Mouse (Mus musculus): Measurements from ENCODE around the gene Tmem100. TPM values are rescaled to one million over a fixed set of nuclear protein-coding genes. Genes with fewer than 3 reads are reported as not detected.

The Tmem100 gene
- total RNA-seq, 2 experiments from 2014 or later = 27.3 to 29.6 TPM

DNA sequence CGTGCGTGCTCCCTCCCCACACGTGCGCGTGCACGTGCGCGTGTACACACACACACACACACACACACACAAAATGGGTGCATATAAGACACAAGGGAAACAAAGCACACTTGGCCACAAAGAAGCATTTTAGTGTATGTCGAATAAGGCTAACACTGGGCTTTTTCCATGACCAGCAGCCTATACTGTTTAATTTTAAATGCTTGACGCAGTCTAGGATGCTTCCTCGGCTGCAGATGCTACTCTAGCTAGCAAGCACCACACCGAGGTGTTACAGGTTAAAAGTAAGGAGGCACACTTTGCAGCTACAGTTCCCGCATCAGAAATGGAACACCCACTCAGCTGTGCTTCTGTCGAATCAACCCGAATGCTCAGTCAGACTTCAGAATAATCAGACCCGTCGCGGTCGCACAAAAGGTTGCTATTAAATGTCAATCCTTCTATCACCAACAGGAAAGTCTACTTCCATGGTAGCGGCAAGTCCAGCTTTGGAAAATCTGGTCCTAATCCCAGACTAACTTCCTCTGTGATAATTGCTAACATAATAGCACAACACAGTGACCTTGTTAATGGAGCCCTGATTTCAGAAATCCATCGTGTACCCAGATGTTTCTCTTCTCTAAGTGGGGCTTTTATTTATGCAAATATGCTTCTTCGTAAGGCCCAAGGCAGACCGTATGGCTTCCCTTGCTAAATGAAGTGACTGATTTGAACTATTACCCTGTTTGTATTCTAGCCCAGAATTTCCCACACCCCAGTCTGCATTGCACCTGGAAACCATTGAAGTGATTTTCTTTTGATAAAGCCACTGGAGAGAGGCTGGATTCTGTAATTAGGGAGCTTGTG, 36.5 kb downstream of the Tmem100 start:
- DNase-seq = no peak

- DNase-seq = no peak
Observed at GRCm38 (mm10) chr11:90071747-90072146, 41.6 kb downstream of the Tmem100 start.

GRCm38 (mm10) chr11:90073201-90073600, 43.1 kb downstream of the Tmem100 start:
- DNase-seq = no peak

GRCm38 (mm10) chr11:90076666-90077065, 46.5 kb downstream of the Tmem100 start:
- no peak for DNase-seq

DNA sequence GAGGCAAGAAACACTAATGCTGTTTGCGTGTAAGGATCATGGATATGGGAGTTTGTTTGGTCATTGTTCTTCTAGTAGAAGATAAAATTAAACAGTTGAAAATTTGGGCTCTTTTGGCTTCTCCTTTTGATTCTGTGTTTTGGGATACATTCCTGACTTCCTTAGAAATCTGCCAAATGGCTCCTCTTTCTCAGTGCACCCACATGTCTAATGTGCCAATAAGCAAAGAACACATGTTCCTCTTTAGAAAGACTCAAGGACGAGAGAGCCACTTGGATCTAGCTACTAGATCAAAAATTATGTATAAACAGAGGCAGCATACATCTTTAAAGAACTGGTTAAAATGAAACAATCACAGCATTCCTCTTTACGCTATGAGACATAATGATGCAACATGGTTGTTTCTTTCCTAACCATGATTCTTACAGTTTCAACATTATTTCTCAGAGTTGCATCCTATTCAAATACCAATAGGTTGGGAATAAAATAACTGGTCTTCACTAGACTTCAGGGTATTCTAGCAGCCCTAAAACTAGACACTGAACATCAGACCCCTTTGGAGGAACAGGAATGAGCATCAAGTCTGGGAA, 50.6 kb downstream of the Tmem100 start:
- DNase-seq = no peak

- DNase-seq = no peak
Observed at GRCm38 (mm10) chr11:90081820-90082596, 51.9 kb downstream of the Tmem100 start.

GRCm38 (mm10) chr11:90083042-90083441, 52.9 kb downstream of the Tmem100 start:
- no peak for DNase-seq

- no peak for DNase-seq
Observed at GRCm38 (mm10) chr11:90084166-90084565, 54.0 kb downstream of the Tmem100 start.

Other genes with a start within 250 kb of the Tmem100 start
- gene Pctp, start 27.5 kb upstream of the Tmem100 start, total RNA-seq (2021) = 1 to 10 TPM; 4.3 to 4.8 TPM
- 10 to 100 TPM; 26.6 to 30.4 TPM for gene Gm45716, start 157.3 kb downstream of the Tmem100 start, total RNA-seq (2021)
- gene Mmd, start 219.1 kb downstream of the Tmem100 start, total RNA-seq (2021) = 10 to 100 TPM; 58.0 to 58.8 TPM

Data from heart, postnatal 4 days (tissue).